Mouse (Mus musculus) cerebral cortex, adult 2 months (tissue): ENCODE results near the gene Ranbp6.

Source experiments
- WGBS: fragments of 180-500 bp; shearing (Covaris S2); methylation state at CpG from one replicate; pipeline ENCODE4 v1.1.7; 2018; 5-methylcytosine and 5-hydroxymethylcytosine counted together

Ranbp6 gene

DNA sequence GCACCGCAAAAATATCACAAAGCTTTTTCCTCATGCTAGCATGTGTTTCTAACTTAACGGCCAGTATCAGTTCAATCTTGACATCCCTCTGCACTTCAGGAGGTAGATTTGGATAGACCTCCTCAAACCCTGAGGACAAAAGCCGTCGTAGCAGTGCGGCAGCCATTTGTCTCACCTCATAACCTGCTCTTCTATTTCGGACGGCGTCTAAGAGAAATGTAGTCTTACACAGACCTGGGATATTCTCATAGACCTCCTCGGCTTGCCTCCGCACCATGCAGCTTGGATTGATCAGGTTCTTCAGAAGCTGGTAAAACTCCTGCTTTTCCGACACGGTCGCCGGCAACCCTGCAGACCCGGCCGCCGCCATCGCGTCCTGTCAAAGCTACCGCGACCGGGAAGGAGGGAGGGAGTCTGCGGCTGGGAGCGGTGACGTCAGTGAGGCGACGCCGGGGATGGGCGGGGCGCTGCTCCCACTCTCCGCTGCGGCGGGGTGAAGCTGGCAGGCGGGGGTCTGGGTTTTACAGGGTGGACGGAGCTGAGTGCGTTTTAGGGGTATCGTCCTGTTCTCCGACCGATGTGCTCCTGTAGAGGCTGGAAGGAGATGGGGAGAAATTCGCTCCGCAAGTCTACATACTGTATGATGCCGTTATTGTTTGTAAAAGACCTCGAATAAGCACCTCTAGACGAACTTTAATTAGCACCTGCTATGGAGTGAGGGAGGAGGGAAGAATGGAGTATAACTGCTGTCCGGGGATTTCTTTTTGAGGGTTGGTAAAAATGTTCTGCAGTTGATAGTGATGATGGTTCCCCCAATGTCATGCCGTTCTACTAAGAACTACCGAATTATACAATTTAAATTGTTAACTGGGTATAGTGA is at the start of gene Ranbp6:
Ranbp6 (minus strand) TSS at position 394 of the 880 bp plus-strand sequence.
- under 1% methylated on average over 47 of the region's 47 CpGs for WGBS

DNA sequence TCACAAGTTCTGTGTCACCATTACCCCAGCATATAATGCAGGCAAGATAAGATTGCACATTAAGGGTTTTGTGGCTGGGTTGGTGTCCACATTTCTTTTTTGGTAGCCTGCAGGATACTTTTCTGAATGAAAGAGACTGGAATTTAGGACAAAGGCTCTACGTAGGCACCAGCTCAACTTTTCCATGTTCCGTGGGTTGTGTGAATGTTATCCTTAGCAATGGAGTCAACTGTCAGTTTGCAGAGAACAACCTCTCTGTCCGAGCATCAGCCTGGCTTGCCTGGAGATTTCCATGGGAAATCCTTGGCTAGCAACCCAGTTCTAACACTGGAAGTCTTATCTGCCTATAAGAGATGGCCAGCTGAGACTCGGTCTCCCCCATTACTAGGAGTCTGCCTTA is 48.0 kb upstream of the Ranbp6 start:
- WGBS = 82% methylated on average over 4 of the region's 4 CpGs

DNA sequence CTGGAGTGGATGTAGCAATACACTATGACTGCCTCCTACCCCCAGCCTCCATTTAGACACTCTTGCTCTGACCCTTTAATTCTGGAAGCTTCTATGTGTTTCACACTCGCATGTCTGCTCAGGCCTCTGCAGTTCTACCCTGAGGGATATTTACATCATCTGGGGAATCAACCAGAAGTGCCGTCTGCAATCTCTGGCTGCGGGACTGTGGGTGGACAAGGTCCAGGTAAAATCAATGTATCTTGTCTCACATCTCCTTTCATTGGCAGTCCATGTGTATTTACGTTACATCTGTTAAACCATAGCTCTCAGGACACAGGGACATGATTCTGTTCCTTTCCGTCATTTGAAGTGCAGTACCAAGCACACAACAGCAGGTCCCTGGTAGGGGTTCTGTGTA is 44.5 kb upstream of the Ranbp6 start:
- WGBS = 93% methylated on average over 5 of the region's 5 CpGs

DNA sequence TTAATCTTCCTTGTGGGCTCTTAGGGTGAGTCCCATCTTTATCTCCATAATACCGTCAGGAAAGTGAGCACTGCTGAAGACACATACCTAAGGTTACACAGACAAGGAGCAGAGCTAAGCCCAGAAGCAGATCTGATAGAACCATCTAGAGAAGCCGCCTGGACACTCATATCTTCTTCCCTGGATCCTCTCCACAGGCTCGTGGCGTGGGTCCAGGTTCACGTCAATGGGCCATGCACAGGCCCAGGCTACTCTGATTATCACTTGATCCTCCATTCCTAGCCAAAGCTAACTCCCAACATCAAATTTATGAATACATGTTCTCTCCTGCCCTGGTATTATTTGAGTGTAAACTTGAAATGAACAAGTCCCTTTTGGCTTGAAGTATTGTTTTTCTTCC is 40.9 kb upstream of the Ranbp6 start:
- WGBS = 94% methylated on average over 5 of the region's 5 CpGs

DNA sequence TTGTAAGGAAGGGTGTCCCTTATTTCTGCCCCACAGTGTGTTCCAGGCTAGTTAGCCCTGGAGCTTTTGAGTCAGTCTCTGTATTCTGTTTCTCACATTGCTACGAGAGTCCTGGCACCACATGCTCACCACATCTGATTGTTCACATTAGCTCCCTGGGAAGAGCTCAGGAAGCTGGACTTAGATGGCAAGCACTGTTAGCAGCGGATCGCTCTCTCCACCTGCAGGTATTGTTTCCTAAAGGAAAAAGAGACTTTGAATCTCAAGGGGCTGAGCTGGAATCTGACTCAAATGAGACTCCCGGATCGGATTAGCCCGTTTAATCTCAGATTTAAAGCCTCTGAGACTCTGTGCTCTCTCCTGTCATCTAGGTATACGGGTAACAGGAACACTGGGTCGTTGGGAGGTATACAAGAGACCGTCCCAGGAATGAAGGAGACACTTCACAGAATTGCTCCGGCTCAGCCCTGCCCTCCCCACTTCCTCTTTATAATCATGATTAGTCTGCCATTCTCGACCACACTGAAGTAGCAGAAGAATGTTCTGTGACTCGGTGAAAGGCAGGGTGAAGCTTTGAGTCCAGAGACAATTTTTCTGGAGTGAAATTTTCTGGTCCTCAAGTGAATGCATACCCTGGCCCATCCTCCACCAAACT is 38.4 kb upstream of the Ranbp6 start:
- WGBS = 44% methylated on average over 12 of the region's 12 CpGs

DNA sequence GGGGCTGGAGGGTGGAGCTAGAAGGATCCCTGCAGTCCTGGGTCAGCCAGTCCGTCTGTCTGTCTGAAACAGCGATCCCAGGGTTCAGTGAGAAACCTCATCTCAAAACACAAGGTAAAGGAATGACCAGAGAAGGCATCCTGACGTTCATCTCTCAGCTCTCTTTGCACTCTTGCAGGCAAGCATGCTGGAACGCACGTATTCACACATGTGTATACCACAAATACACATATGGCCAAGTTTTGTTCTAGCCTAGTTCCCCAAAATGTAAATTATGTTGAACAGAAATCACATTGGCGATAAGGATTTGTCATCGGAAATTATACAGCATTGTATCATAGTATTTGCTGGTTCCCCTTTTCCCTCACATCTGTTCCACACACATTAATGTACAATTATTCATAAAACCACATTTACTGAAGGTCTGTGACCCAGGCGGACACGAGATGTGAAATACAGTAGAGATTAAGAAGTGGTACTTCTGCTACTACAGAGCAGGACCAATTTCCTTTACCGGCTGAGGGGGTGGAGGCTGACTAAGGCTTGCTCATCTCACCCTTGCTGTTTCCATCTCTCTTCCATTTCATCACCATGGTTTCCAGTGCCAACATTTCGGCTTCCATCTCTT is 37.3 kb upstream of the Ranbp6 start:
- 79% methylated on average over 11 of the region's 11 CpGs for WGBS

DNA sequence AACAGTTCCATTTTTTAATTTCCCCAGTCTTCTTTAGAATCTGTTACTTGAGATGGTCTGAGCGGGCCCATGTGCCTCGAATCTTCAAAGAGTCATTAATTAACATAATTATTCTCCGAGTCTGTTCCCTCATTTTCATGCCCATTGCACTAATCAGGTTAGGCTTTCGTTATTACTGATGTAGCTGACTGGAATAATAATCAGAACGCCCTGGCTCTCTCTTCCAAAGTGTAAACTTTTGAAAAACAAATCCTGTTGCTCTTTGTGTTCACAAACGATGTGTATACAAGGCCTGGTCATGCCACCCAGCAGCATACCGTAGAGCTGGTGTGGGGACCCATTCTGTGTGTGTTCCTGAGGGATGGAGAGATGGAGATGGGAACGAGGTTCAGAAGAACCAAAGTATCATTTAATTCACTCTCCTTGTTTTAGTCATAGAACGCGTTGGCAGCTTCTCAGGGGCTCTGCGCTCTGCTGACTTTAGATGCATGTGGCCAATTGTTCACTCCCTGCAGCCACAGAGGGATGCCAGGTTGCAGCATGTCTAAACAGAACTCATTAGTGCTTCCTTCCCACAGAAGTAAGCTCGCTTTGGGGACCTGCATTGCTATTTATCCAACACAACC is 31.4 kb upstream of the Ranbp6 start:
- 60% methylated on average over 12 of the region's 12 CpGs for WGBS

DNA sequence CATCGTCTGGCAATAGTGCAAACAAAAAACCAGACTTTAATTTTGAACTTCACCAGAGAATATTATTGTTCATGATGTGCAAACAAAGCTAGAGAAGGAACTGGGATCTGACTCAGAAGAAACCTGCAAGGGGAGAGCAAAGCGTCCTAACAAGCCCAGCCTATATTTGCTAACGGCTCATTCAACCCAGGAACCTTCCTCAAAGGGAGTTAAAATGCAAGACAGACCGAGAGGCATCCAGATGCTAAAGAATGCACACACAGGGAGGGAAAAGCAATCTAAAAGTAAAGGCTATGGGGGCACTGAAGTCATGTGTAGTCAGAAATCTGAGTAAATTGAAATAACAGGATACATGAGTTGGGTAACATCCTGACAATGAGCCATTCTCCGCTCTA is 30.9 kb upstream of the Ranbp6 start:
- 55% methylated on average over 5 of the region's 5 CpGs for WGBS

DNA sequence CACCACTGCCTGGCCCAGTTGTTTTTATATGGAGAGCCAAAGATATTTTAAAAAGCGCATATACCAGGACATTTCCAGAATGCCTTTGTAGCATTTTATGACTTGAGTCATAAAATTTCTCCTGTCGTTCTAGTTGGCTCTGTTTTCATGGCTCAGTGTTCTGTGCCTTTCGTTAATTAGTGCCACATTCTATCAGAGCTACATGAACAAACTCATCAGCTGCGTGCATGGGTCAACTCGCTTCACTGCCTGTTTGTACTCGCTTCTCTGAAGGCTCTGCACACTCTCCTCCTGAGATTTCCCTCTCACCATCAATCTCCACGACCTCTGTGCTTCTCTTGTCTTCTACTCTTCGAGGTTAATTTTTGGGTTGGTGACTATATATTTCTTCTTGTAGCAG is 30.2 kb upstream of the Ranbp6 start:
- WGBS = 65% methylated on average over 8 of the region's 8 CpGs

DNA sequence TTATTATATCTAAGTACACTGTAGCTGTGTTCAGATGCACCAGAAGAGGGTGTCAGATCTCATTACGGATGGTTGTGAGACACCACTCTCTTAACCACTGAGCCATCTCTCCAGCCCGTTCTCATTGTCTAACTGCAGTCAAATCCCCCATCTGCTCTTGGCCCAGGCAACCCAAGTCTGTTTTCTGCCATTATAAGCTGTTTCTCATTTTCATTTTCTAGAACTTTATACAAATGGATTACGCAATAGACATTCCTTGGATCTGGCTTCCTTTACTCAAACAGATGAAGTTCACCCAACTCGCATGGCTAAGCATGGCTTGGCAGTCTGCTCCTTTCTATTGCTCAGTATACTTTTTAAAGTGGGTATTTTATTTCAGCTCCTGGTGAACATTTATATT is 27.9 kb upstream of the Ranbp6 start:
- 74% methylated on average over 4 of the region's 4 CpGs for WGBS

DNA sequence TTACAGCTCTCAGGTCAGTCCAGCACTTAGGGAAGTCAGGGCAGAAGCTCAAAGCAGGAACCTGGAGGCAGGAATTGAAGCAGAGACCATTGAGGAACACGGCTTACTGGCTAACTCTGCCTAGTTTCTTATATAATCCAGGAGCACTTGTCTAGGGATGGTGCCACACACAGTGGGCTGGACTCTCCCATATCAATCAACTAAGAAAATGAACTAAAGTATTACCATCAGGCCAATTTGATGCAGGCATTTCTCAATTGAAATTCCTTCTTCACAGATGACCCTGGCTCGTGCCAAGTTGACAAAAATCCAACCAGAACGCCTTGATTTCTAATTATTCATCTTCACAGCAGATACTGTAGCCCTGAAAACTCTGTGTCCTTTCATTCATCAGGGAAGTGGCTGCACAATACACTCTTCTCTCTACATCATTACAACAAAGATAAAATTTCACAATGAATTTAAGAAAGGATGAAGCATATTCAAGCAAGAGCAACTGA is 25.9 kb upstream of the Ranbp6 start:
- 67% methylated on average over 3 of the region's 3 CpGs for WGBS

DNA sequence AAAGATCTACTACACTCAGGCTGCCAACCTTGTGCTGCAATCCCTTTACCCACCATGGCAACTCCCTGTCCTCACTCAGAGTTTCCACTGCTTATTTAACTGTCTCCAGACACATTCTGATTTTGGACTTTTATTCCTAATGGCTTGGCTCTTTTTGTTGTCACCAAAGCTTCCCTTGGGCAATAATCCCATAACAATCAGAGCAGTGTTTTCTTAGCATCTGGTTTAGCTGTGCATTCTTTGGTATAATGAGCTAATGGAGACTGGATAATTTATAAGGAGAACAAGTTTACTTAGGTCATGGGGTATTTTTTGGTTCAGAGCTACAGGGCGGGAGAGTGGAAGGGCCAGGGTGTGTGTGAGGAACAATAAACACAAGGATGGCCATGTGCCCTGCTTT is 25.4 kb upstream of the Ranbp6 start:
- 85% methylated on average over 1 of the region's 1 CpGs for WGBS

DNA sequence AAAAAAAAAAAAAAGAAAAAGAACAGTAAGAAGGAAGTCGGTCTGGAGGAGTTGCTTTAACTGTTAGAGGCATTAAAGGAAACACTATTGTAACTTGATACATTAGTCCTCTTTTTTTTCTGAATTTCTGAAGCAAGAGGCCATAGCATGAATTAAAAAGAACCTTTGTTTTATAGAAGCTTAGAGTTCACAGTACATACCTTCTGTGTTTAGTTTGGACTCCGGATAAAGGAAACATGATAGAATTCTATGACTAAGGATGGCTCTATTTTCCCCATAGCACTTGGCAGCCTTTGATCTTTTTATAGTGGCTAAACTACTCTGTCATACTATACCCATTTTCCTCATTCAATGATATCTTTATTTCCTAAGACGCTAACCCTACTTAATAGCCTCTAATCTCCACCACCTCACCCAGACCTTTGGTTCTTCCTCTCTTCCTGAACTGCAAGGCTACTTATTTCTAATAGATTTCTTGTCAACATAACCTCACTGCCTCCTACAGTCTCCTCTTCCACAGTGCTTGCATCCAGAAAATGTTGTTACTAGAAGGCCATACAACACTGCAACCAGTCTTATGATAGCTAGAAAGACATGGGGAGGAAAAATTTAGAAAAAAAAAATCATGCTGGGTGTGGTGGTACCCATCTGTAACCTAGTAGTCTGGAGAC is 22.7 kb upstream of the Ranbp6 start:
- WGBS = 76% methylated on average over 3 of the region's 3 CpGs

DNA sequence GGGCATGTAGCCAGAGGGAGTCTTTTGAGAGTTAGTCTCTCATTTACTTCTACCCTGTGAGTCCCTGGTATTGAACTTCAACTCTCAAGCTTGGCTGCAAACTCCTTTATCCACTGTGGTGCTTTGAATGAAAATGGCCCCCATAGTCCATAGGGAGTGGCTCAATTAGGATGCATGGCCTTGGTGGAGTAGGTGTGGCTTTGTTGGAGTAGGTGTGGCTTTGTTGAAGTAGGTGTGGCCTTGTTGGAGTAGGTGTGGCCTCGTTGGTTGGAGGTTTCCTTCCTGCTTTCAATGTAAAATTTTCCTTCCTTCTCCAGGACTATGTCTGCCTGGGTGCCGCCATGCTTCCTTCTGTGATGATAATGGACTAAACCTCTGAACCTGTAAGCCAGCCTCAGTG is 18.1 kb upstream of the Ranbp6 start:
- WGBS = 89% methylated on average over 2 of the region's 2 CpGs

DNA sequence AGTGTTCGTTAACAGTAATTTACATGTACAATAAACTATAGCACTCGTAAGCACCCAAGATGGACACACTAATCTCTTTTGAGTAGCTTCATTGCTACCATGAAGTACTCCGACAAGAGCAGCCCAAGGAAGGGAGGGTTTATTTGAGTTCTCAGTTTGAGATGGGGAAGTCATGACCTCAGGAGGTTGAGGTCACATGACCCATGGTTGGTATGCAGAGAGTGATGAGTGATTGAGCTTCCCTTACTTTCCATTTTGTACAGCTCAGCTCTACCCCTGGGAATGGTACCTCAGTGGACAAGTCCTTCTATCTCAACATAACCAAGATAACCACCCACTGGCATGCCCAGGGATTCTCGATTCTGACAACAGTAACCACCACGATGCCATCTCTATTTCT is 15.8 kb upstream of the Ranbp6 start:
- WGBS = 74% methylated on average over 5 of the region's 5 CpGs

DNA sequence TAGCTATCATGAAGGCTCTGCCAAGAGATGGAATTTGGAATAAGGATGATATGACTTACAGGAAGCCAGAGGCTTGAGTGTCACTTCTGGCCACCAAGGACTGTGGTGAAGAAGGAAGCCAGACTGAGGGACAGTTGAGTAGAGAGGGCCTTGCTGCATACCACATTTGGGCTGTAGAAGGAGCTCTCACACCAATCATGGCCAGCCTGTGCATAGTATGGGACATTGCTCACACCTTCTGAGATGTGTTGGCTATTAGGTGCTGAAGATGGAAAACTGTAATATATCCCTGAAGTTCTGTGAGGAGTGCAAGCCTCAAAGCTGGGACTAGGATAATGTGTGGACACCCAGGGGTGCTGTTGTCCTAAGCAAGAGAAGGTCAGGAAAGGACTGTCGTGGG is 13.9 kb upstream of the Ranbp6 start:
- 73% methylated on average over 1 of the region's 1 CpGs for WGBS

DNA sequence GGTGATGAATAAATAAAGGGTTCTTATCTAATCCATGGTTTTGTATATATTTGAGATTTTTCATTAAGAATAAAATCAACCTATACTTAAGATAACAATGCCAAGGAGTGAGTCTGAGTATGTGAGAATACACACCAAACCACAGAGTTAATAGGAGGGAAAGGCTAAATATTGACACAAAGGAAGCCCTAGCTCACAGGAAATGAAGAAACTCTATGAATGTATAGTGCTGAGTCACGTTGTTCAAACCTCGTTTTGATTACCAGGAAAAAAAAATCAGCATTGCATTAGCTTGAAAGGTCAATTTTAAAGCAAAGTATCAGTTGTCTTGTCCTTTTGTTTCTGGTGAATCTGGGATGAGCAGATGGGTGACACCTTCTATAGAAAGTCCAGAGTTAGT is 12.2 kb upstream of the Ranbp6 start:
- 61% methylated on average over 2 of the region's 2 CpGs for WGBS

DNA sequence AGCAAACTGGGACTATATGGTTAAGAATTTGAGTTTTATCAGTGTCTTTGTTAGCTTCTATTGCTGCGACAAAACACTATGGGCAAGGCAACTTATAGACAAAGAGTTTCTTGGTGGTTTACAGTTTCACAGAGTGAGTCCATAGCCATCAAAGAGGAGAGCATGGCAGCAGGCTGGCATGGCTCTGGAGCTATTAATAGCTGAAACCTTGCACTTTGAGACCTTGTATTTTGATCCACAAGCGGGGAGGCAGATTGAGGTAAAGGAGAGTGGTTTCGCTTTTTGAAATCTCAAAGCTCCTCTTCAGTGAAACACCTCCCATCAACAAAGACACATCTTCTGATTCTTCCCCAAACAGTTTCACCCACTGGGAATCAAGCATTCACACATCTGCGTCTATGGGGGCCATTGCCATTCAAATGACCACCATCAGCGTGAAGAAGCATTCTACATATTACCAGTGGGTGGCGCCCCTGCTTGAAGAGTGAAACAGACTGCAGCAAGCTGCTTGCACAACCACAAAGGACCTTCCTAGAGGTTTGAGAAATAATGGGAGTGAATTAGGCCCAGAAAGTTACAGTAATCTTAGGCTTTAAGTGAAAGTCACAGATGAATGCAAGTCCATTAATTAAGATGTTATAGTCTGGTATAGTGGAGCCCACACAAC is 11.4 kb upstream of the Ranbp6 start:
- 59% methylated on average over 6 of the region's 6 CpGs for WGBS

DNA sequence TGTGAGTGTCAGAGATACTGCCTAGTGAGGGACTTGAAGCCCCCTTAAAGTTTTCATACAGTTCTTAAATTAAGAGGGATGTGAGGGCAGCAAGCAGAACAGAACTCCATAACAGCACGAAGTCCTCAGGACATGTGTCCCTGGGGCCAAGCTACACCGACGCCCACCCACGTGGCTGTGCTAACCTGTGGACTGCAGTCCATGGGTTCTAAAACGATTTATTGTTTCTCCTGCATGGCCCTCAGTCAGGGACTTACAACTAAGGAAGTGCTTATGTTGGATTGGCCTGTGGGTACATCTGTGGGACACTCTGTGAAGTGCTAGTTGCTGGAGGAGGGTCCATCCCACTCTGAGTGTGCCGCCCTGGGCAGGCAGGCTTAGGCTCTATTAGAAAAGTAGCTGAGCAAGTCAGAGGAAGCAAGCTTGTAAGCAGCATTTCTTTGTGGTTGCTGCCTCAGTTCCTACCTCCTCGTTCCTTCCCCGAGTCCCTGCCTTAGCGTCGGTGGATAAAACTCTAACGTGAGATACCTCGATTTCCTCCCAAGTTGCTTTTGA is 10.8 kb upstream of the Ranbp6 start:
- WGBS = 75% methylated on average over 12 of the region's 12 CpGs

DNA sequence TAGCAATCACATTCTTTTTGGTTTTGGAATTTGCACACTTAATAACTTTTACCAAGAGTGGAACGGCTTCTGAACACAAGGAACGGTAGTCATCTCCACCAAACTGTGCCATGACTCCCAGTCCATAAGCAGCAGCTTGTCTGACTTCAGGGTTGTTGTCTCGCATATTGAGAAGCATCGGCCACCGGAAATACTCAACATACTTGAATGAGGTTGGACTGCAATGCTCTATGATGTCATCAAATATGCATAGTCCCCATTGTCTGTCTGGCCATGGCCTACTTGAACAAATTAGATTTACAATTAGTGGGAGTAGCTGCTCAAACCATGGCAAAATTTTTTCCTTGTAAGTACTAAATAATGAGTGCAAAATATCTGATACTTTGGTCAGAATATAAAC is 2.8 kb downstream of the Ranbp6 start:
- 79% methylated on average over 5 of the region's 5 CpGs for WGBS
